Mouse (Mus musculus): ENCODE results near the gene Elfn1. TPM values are rescaled to one million over a fixed set of nuclear protein-coding genes. Genes with fewer than 3 reads are reported as not detected.

The Elfn1 gene
- polyA plus RNA-seq, 1 experiment from 2014 or later, result 0.15 TPM

DNA sequence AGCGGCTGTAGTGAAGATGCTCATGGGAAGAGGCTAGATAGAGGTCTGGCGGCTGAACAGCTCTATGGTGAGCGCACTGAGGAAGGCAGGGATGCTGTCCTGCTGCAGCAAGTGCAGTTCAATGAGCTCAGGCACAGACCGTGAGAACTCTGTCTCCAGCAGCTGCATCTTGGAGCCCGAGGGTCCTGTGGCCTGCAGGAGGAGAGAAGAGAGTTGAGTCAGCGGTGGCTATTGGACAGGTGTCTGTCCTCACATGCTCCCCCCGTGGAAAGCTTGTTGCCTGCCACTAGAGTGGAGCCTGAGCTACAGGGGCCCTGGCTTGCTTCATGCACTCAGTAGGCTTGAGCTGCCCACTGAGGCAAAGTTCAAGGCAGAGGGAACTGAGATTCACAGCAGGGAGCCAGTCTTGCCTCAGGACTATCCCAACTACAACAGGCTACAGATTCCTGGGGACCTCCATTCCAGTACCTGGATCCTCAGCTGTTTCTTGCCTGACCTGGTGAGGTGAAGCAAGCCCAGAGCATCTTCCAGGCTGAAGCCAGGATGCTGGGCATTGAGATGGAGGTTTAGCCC lies 101.4 kb downstream of the Elfn1 start:
- no peak overlapping the region for H3K27ac ChIP-seq
- no peak overlapping the region for H3K9ac ChIP-seq
- no peaks in the 10 kb centered on the region for H3K27me3 ChIP-seq
- H3K4me2 ChIP-seq (replicated peaks), result no peak overlapping the region
- ATAC-seq (ENCODE audit: insufficient number of reproducible peaks, insufficient read depth, low FRiP score, low TSS enrichment), result no peak
- H3K4me3 ChIP-seq, result no peak overlapping the region
- WGBS, result 68% methylated on average over 7 of the region's 7 CpGs
- H3K9me3 ChIP-seq, result no peaks in the 10 kb centered on the region
- H3K36me3 ChIP-seq, result no peaks in the 10 kb centered on the region
- H3K4me1 ChIP-seq, result peaks cover 15% of the 10 kb centered on the region; the same call in 1 of the 2 replicates

DNA sequence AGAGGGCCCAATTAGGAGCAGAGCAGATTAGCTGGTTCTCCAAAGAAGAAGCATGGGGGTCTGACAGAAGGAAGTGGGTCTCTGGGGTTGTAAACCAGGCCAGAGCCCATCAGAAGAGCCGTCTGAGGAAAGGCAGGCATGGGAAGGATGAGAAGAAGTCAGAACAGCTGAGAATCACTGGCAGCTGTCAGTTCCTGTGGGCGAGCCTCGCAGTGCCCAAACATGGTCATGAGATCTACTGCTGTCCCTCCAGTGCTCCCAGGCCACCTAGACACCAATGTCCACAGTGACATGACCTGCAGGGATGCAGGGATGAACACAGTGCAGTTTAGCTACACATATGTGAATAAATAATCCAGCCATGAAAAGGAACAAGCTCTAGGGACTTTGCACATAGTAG lies 102.7 kb downstream of the Elfn1 start:
- no peak overlapping the region for H3K4me3 ChIP-seq
- H3K36me3 ChIP-seq, result no peaks in the 10 kb centered on the region
- H3K9ac ChIP-seq, result no peak overlapping the region
- H3K27ac ChIP-seq, result no peak overlapping the region
- no peak overlapping the region for H3K4me2 ChIP-seq (replicated peaks)
- no peaks in the 10 kb centered on the region for H3K9me3 ChIP-seq
- H3K4me1 ChIP-seq, result peaks cover 15% of the 10 kb centered on the region; the same call in 1 of the 2 replicates
- ATAC-seq (ENCODE audit: insufficient number of reproducible peaks, insufficient read depth, low FRiP score, low TSS enrichment), result no peak
- H3K27me3 ChIP-seq, result no peaks in the 10 kb centered on the region
- WGBS, result 75% methylated on average over 3 of the region's 3 CpGs

DNA sequence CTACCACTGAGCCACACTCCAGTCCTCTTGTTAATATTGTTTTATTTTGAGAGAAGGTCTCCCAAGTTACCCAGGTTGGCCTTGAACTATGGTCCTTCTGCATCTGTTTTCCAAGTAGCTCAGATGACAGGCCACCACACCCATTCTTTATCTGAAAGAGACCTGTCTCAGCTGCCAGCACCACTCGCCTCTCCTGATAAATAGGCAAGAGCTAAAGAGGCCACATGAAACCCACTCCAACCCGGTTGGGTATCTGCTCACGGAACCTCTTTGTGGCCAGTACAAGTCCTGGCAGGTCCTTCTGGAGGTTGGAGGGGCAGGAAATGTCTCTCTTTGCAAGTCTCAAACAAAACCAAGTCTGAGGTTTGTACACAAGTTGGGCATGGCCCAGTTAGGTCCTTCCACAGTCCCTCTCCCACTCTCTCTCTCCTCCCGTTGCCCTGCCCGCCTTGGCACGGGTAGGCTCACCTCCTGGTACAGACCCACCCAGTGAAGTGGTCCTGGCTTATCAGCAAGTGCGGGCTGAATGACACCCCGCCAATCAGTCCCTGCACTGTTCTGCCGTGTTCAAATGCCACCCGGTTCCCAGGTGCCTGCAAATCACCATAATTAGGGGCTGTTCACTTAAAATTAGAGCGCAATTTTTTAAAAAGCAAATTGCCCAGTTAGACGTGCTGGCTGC lies 104.7 kb downstream of the Elfn1 start:
- ATAC-seq (ENCODE audit: insufficient number of reproducible peaks, insufficient read depth, low FRiP score, low TSS enrichment), result no peak
- no peak overlapping the region for H3K9ac ChIP-seq
- H3K4me3 ChIP-seq, result no peak overlapping the region
- no peak overlapping the region for H3K4me2 ChIP-seq (replicated peaks)
- no peak overlapping the region for H3K27ac ChIP-seq
- no peaks in the 10 kb centered on the region for H3K27me3 ChIP-seq
- H3K9me3 ChIP-seq, result no peaks in the 10 kb centered on the region
- WGBS, result 80% methylated on average over 12 of the region's 12 CpGs
- no peaks in the 10 kb centered on the region for H3K36me3 ChIP-seq
- peaks cover 11% of the 10 kb centered on the region; the same call in 1 of the 2 replicates for H3K4me1 ChIP-seq

DNA sequence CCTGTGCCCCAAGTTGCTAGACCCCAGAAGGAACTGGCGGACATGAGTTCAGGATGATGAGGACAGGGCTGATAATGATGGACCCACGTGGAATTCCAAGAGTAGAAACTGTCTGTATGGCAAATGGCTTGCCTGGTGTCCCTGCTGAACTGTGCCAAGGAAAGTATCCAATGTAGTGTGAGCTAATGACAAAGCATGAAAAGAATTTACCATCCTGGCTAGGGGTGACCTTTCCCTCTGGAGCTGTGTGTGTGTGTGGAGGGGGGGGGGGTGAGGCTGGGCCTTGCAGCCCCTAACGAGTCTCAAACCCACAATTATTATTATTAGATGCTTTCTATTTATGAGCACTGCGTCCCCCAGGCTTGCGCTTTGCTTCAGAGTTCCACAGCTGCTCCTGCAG lies 105.9 kb downstream of the Elfn1 start:
- 83% methylated on average over 5 of the region's 5 CpGs for WGBS
- Histone ChIP-seq H3K36me3 (no peaks in the 10 kb centered on the region), H3K9ac (no peak overlapping the region), H3K4me3 (no peak overlapping the region), H3K4me1 (peaks cover 11% of the 10 kb centered on the region; the same call in 1 of the 2 replicates), H3K4me2 (replicated peaks) (no peak overlapping the region), H3K27me3 (no peaks in the 10 kb centered on the region), H3K9me3 (no peaks in the 10 kb centered on the region), H3K27ac (no peak overlapping the region)
- ATAC-seq (ENCODE audit: insufficient number of reproducible peaks, insufficient read depth, low FRiP score, low TSS enrichment), result no peak

DNA sequence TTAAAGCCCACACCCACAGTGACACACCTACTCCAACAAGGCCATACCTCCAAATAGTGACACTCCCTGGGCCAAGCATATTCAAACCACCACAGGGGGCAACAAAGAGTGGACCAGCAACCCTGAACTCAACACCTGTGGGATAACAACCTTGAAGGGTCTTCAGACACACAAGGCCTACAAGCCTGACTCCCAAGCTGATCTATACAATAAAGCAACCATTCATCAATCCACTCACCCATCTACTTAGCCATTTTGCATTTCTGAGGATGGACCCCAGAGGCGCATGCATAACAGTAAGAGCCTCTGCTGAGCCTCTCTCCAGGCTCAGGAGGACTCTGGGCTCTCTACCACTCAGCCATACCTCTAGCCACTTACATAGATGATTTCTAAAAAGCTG lies 109.2 kb downstream of the Elfn1 start:
- WGBS, result 89% methylated on average over 1 of the region's 1 CpGs
- Histone ChIP-seq H3K4me1 (peaks cover 11% of the 10 kb centered on the region; the same call in 1 of the 2 replicates), H3K27me3 (no peaks in the 10 kb centered on the region), H3K9ac (no peak overlapping the region), H3K36me3 (no peaks in the 10 kb centered on the region), H3K9me3 (no peaks in the 10 kb centered on the region), H3K27ac (no peak overlapping the region), H3K4me3 (no peak overlapping the region), H3K4me2 (replicated peaks) (no peak overlapping the region)
- no peak for ATAC-seq (ENCODE audit: insufficient number of reproducible peaks, insufficient read depth, low FRiP score, low TSS enrichment)

DNA sequence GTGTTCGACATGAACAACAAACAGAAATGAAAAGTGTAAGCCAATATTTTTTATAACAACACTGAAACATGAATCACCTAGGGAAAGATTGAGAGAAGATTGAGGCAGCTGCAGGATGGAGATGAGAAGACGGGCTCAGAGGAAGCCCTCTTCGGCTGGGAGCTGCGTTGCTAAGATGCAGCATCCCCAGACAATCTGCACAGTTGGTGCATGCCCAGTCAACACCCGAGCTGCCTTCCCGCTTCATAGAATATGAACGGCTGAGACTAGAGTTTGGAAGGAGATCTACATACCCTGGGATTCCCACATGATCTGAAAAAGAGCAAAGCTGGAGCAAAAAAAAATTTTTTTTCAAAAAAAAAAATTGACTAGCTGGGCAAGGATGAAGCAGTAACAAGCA lies 111.0 kb downstream of the Elfn1 start:
- no peak overlapping the region for H3K4me3 ChIP-seq
- no peaks in the 10 kb centered on the region for H3K36me3 ChIP-seq
- 0 out of 2 replicates have a peak, but pooled peaks cover 3% of the 10 kb centered on the region for H3K4me1 ChIP-seq
- 92% methylated on average over 7 of the region's 7 CpGs for WGBS
- no peaks in the 10 kb centered on the region for H3K9me3 ChIP-seq
- H3K9ac ChIP-seq, result no peak overlapping the region
- H3K27me3 ChIP-seq, result no peaks in the 10 kb centered on the region
- no peak overlapping the region for H3K4me2 ChIP-seq (replicated peaks)
- no peak for ATAC-seq (ENCODE audit: insufficient number of reproducible peaks, insufficient read depth, low FRiP score, low TSS enrichment)
- no peak overlapping the region for H3K27ac ChIP-seq

DNA sequence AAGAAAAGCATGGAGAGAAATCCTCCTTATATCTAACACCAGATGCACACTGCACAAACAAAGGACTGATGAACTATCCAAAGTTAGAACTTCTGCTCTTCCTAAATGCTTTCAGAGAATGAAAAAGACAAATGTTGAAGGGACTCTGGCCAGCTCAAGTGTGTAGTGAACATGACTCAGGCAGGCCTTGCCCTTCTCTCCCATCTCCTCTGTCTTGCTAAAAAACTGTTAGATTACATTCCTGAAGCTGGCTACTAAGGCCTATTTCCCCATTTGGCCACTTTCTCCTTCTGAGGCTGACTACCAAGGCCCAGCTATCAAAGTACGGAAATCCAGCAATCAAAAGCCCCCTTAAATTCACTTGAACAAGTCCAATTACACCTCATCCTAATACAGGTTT lies 111.9 kb downstream of the Elfn1 start:
- Histone ChIP-seq H3K4me1 (no peaks in the 10 kb centered on the region), H3K4me3 (no peak overlapping the region), H3K9ac (no peak overlapping the region), H3K9me3 (no peaks in the 10 kb centered on the region), H3K4me2 (replicated peaks) (no peak overlapping the region), H3K36me3 (no peaks in the 10 kb centered on the region), H3K27ac (no peak overlapping the region), H3K27me3 (no peaks in the 10 kb centered on the region)
- WGBS, result 97% methylated on average over 1 of the region's 1 CpGs
- ATAC-seq (ENCODE audit: insufficient number of reproducible peaks, insufficient read depth, low FRiP score, low TSS enrichment), result no peak

DNA sequence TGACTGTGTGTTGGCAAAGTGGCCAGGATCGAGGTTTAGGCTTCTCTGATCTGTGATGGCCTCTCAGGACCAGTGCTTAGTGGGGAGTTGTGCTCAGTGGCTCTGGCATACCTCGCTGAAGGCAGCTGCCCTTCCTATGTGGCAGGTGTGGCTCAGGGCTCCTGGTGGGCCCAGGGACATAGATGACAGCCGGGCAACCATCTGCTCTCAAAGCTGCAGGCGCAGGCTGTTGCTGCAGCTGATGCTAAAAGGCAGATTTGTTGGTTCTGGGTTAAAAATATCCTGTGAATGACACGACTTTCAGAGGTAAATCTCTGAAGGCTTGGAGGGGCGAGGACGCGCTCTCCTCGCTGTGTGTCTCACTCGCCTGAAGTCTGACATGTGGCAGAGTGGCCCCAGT lies 114.0 kb downstream of the Elfn1 start:
- H3K27me3 ChIP-seq, result no peaks in the 10 kb centered on the region
- no peak for ATAC-seq (ENCODE audit: insufficient number of reproducible peaks, insufficient read depth, low FRiP score, low TSS enrichment)
- H3K9me3 ChIP-seq, result no peaks in the 10 kb centered on the region
- no peak overlapping the region for H3K9ac ChIP-seq
- H3K4me2 ChIP-seq (replicated peaks), result no peak overlapping the region
- WGBS, result 77% methylated on average over 10 of the region's 10 CpGs
- H3K4me1 ChIP-seq, result no peaks in the 10 kb centered on the region
- H3K27ac ChIP-seq, result no peak overlapping the region
- no peaks in the 10 kb centered on the region for H3K36me3 ChIP-seq
- no peak overlapping the region for H3K4me3 ChIP-seq

DNA sequence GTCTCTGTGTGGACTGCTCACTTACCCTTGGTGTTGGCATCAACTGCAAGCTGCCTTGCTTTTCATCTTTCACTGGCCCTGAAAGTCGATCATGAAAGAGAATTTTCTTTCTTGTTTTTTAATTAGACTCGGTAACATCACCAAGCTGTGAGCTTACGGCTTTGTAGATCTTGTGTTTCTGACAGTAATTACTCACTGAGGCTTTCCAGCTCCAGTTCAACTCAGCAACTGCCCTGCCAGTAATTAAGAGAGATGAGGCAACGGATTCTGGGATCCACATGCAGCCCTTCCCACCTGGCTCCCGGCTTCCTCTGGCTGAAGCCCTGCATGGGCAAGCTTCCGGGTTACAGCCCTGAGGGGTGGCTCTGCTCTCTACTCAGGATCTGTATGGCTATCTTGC lies 115.1 kb downstream of the Elfn1 start:
- Histone ChIP-seq H3K4me1 (no peaks in the 10 kb centered on the region), H3K36me3 (no peaks in the 10 kb centered on the region), H3K9ac (no peak overlapping the region), H3K4me3 (no peak overlapping the region), H3K27me3 (no peaks in the 10 kb centered on the region), H3K27ac (no peak overlapping the region), H3K4me2 (replicated peaks) (no peak overlapping the region), H3K9me3 (no peaks in the 10 kb centered on the region)
- WGBS, result 74% methylated on average over 6 of the region's 6 CpGs
- ATAC-seq (ENCODE audit: insufficient number of reproducible peaks, insufficient read depth, low FRiP score, low TSS enrichment), result no peak

DNA sequence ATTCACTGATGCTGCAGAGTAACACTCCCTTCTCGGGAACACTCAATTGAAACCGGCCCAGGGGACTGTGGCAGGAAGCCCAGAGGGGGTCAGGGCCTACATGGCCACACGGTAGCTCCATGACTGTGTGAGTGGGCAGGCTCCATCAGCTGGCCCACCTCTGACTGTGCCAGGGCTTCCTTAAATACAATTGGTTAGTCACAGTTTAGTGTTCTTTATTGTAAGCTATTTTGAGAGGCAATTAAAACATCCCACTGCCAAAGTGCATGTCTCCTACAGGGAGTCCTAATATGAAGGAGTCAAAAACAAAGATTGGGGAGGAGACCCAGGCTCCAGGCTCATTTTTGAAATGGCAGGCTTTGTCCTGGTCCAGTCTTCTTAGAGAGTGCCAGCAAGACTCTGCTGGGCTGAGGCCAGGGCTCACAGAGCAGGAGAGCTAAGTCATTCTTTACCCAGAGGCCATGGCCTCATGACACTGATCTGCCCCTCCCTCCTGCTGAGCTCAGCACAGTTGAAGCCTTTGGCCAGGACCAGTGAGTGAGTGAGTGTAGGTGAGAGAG lies 116.3 kb downstream of the Elfn1 start:
- Histone ChIP-seq H3K36me3 (no peaks in the 10 kb centered on the region), H3K27me3 (no peaks in the 10 kb centered on the region), H3K4me2 (replicated peaks) (no peak overlapping the region), H3K9me3 (no peaks in the 10 kb centered on the region), H3K27ac (no peak overlapping the region), H3K4me3 (no peak overlapping the region), H3K4me1 (no peaks in the 10 kb centered on the region), H3K9ac (no peak overlapping the region)
- WGBS, result 39% methylated on average over 3 of the region's 3 CpGs
- no peak for ATAC-seq (ENCODE audit: insufficient number of reproducible peaks, insufficient read depth, low FRiP score, low TSS enrichment)

All from embryonic facial prominence, embryonic 12.5 days (tissue).